Mouse (Mus musculus) CD4-positive helper T cell, adult 2 months (primary cell): ENCODE data around the gene Dync1h1.
"Not testable (repeated sequence)": the region's sequence is repeated elsewhere in the genome, so short reads cannot be mapped to it uniquely, and the experiment has no call there.

Source experiments
- DNase-seq: peaks from one replicate; pipeline ENCODE4 v3.0.0-alpha.2; 2012; ENCODE audit warnings: low read depth, missing footprints, low spot score

Gene Dync1h1

DNA sequence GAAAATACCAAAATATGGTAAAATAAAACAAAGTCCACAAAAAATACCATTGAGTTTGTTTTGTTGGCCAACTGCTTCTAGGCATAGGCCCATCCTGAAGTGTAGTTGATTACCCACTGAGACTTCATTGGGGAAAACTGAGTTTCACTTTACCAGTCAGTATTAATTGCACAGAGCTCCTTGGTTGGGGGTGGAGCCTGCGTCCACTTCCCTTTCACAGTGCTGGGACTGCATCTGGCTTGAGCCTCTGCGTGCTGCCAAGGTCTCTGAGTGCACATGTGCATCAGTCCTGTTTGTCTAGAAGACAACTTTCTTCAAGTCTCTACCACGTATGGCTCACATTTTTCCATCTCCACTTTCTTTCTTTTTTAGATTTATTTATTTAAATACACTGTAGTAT is 4.9 kb downstream of the Dync1h1 start:
- no peak for DNase-seq

DNA sequence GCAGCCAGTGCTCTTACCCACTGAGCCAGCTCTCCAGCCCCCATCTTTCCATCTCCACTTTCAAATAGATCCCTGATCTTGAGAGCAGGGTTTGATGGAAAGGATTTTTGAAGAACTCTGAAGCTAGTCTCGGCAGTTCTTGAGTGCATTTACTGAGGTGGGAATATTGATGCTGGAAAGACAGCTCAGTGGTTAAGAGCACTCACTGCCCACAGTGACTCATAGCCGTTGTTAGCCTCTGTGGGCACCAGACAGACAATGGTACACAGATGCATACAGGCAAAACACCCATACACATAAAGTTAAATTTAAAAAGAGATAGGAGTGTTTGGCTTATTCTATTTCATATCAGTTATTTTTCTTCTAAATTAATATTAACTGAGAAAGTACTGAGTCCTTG is 5.4 kb downstream of the Dync1h1 start:
- DNase-seq: no peak

DNA sequence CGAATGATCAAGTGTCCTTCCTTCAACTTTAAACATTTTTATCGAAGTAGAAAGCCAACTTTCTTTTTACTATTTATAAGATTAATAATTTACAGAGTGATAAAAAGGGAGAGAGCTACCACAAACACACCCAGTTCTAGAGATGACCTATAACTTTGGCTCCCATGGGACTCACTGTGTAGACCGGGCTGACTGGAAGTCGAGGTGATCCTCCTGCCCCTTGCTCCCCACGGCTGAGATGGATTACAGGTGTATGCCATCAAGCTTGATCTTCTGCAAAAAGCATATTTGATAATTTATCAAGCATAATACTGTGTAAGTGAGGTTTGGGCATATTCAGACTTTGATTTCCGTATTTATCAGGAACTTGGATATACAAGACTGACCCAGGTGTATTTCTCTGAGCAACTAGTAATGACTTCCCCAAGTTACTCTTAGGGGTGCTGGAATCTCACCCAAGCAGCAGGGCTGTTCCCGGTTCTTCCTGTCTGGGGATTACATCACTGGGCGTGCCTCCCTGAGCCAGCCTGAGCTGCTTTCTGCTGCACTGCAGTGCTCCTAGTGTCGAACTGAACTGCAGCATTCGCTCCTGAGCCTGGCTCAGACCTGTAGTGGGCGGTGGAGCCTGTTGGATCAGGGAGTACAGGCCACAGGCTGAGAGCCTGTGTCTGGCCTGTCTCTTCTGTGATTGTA is 7.4 kb downstream of the Dync1h1 start:
- DNase-seq: no peak

DNA sequence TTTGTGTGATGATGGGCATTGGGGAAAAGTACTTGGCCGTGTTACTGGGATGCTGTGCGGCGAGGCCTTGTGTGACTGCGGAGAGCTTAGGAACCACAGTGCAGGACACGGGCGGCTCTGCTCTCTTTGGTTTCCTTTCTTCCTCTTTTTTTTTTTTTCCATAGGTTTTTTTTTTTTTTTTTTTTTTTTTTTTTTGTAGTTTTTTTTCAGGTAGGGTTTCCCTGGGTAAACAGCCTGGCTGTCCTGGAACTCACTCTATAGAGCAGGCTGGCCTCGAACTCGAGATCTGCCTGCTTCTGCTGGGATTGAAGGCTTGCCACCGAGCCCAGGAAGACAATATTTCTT is 7.9 kb downstream of the Dync1h1 start:
- DNase-seq: no peak

DNA sequence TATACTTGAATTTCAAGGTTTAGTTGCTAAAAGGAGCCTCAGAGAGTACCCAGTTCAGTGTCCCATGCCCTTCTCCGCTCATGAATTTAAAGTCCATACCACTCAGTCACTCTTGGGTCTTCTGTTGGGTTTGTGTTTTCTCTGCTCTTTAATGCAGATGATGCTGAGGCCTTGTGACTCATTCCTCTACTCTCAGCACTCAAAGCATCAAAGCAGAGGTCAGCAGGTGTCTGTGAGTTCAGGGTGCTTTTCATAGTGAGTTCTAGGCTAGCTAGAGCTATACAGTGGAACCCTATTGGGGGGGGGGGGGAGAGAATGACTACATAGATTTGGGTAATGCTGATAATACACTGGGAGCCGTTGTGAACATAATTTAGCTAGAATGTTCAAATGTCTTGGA is 9.5 kb downstream of the Dync1h1 start:
- DNase-seq: no peak

DNA sequence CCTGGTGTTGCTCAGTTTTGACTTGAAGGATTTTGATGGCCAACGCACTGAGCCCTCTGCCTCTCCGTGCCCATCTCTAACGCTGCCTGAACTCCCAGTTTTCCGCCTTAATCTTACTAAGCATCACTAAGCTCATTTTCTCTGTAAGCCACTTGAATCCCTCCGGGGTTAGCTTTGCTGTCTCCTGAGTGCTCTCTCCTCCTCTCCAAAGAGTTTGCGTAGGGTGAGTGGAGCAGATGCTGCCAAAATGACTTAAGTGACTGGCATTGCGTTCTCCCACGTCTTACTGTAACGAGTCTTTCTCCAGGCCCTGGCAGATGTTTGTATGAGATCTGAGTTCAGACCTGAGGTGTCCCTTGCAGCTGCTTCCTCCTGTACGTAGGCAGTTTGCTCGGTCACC is 28.8 kb downstream of the Dync1h1 start:
- no peak for DNase-seq

DNA sequence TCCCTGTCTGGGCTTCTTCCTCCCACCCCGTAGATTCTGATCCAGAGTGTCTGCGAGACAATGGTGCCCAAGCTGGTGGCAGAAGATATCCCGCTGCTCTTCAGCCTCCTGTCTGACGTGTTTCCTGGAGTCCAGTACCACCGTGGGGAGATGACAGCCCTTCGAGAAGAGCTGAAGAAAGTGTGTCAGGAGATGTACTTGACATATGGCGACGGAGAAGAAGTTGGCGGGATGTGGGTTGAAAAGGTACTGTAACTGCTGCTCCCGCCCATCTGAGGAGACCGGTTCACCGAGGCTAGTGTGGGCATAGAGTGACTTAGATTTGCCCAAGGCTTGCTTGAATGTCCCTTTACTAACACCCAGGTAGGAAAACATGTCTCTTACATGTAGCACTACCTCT is 35.0 kb downstream of the Dync1h1 start:
- DNase-seq: no peak

DNA sequence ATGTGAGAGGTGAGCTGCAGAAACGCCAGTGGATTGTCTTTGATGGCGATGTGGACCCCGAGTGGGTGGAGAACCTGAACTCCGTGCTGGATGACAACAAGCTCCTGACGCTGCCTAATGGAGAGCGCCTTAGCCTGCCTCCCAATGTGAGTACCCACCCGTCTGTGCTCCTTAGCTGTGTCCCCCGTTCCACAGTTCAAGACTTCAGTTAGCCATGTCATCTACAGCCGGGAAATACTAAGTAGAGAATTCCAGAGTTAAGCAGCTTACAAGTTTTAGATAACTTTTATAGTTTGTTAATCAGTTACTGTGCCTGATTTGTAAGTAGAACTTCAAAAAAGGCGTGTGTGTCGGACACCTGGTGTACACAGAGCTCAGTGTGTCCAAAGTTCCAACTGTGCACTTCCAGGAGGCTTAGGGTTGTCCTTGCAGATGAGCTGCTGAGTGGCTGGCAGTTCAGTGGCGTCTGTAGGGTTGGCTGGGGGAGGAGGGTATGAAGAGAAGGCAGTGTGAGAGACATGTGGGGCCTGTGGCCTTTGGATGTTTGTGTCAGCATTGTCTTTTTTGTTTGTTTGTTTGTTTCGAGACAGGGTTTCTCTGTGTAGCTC is 36.4 kb downstream of the Dync1h1 start:
- DNase-seq: no peak

DNA sequence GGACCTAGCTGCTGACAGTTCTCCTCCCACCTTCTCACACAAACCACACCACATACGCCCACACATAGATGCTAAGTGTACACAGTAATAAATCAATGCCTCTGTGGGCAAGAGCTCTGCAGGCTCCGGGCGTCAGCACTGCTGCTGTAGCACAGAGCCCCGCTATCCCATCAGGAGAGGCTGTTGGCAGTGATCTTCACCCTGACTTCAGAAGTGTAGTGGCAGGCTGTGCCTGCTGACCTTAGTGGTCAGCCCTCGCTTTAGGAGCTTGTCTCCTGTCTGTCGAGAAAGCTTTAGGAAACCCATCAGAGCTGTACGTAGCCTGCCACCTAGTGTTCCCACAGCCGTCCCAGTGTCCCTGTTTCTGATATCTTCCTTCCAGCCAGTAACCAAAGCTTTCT is 49.0 kb downstream of the Dync1h1 start:
- DNase-seq: no peak

DNA sequence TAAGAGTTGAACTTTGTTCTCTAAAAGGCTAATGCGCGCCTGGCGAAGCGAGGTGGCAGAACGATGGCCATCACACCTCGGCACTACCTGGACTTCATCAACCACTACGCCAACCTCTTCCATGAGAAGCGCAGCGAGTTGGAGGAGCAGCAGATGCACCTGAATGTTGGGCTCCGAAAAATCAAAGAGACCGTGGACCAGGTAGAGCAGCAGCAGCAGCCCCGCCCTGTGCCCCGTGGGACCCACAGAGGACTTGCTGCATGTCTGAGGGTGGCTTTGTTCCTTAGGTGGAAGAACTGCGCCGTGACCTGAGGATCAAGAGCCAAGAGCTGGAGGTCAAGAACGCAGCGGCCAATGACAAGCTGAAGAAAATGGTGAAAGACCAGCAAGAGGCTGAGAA is 50.2 kb downstream of the Dync1h1 start:
- DNase-seq: no peak

DNA sequence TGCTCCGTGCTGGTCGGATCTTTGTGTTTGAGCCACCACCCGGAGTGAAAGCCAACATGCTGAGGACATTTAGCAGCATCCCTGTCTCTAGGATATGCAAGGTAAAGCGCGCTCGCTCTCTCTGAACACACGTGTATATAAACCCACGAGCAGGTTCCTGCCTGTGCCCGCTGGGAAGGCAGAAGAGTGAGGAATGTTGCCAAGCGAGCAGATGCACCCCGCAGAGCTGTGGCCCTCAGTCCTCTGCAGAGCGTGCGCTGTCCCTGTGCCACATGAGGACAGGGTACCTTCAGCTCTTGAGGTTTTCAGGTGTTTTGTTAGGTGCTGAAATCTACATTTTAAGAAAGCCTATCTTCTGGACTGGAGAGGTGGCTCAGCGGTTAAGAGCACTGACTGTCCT is 60.5 kb downstream of the Dync1h1 start:
- DNase-seq: no peak

DNA sequence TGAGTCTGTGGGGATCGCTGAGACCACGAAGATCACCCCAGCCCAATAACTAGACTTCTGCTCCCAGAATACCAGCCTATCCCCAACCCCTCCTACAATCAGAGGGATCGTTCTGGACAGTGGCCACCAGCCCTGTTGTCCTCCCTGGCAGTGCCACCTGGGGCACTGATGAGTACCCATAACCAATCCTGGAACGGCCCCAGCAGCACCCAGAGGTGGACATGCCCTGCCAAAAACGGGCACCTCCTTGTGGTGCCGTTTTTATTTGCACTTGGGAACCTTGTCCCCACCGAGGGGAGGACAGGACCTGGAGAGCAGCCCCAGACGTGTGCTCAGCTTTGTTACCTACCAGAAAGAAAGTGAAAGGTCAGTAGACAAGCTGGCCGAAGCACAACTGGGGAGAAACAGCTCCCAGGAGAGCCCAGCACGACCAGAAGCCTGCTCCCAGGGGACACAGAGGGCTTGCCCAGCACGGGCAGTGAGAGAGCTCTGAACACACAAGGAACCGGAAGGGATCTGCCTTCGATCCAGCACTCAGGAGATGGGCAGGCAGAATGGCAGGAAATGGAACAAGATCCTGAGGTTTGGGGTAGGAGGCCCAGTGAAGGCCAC is 66.3 kb downstream of the Dync1h1 start:
- no peak for DNase-seq

DNA sequence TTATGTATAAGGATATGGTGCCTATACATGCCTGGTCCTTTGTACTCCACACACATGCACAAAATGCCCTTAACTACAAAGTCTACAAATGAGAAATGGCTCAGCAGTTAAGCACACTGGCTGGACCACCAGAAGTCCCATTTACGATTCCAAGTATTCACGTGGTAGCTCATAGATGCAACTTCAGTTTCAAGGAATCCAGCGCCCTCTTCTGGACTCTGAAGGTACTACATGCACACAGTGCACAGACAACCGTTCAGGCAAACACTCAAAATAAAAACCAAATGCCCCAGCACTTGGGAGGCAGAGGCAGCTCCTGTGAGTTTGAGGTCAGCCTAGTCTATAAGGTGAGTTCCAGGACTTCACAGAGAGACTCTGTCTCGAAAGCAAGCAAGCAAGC is 73.0 kb downstream of the Dync1h1 start:
- no peak for DNase-seq

DNA sequence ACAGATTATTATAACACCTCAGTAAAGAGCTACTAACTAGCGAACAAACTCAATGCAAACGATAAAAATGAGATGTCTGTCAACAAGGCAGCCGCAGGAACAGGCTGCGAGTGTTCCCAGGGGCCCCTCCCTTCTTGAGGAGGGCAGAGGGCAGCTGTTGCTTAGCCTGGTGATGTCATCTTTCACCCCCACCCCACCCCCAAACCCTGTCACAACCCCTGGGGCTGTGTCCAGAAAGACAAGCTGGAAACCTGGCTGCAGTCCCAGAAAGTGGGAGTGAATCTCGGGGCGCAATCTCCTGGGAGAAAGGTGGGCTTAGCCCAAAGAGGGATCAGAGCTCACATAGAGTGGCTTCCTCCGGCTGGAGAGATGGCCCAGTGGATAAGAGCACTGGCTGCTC is 79.9 kb downstream of the Dync1h1 start:
- no peak for DNase-seq

DNA sequence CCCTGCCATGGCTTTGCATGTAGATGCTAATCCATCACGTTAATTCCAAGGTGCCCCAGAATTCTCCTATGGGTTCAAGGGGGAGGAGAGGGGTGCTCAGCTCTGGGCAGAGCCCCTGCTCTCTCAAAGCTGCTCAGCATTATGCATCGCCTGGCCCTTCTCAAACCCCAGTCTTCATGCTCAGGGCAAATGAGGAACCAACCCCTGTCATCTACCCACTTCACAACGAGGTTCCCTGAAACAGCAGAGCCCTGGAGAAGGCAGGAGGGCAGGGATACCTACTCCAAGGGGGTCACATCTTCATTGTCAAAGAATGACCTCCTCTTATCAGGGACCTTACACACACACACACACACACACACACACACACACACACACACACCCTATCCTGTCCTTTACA is 80.6 kb downstream of the Dync1h1 start:
- DNase-seq: no peak

DNA sequence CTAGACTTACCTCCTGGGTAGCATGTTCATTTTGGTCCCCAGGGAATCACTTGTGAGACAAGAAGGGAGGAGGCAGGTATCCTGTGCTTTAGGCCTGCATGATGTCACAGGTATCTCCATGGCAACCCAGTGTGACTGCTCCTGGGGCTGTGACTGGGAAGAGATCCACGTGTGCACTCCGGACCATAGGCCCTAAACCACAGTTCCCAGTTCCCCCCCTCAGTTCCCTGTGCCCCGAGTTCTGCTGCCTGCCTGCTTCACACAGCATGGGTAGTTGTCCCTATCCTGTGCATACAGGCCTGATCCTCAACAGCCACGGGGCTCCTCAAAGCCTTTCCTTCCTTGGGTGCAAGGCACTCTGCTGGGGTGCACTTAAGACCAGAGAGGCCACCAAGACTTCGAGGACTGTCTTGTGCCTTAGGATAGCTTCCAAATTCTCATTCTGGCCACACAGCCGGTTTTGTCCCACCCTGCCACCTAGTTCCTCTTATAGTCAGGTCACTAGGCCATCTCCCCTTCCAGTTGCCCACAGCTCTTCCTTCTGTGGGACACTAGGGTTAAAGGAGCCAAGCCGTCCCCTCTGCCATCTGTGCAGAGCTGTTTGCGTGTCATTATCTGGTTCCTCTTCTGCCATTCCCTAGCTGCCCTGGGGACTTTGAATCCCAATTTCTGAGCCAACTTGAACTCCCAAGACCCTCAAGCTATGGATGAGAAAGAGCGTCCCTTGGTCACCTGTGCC is 81.5 kb downstream of the Dync1h1 start, which contains the start of gene 1700001K19Rik:
Gene 1700001K19Rik (minus strand): TSS at position 59 of the 739 bp plus-strand sequence.
- no peak for DNase-seq

DNA sequence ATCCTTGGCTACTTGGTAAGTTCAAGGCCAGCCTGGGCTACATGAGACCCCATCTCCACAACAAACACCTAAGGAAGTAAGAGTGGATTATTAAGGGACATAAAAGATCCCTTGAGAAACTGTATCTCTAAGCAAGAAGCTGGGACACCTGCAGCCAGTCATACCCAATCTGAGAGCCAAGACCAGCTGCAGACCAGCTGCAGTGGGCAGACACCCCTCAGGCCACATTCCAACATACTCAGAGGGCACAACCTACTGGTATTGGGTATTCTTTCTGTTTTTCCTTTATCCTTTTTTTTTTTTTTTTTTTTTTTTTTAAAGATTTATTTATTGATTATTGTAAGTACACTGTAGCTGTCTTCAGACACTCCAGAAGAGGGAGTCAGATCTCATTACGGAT is 82.3 kb downstream of the Dync1h1 start:
- no peak for DNase-seq

DNA sequence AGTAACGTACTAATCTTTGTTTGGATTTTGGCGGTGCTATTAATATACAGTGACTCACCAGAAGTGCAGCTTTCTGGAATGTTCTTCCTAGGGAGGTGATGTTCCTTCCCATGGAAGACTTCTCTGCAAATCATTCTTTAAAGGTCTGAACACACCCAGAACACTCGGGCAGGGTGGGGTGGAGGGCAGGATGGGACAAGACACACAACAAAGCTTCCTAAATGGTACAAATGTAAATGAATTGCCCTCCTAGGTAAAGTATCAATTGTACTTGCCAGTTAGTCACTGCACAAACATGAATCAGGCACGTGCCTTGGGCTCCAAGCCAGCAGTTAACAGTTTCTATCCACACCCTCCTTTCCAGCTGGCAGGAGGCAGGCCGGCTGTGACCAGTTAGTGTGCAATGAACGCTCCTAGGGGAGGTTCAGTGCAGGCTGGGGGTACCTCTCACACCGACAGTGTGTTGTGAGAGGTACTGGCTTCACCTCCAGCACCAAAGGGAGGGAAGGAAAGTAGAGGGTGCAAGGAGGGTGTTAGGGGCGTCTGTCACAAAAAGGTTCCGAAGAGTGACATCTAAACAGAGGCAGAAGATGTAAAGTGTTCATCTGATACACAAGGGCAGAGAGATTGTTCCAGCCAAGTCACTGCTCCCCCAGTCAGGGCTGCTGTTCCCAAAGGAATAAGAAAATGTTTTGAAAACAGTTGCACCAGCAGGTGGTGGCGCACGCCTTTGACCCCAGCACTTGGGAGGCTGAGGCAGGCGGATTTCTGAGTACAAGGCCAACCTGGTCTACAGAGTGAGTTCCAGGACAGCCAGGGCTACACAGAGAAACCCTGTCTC is 86.9 kb downstream of the Dync1h1 start:
- DNase-seq: no peak

DNA sequence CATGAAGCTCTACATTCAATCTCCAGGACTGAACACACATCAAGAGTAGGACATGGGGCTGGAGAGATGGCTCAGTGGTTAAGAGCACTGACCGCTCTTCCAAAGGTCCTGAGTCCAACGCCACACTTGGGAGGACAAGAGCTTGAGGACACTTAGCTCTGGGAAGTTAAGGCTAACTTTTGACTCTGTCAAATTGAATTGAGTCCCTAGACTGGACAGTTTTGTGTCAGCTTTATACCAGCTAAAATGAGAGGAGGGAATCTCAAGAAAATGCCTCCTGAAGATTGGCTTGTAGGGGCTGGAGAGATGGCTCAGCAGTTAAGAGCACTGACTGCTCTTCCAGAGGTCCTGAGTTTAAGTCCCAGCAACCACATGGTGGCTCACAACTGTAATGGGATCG is 87.7 kb downstream of the Dync1h1 start:
- not testable (repeated sequence) for DNase-seq

DNA sequence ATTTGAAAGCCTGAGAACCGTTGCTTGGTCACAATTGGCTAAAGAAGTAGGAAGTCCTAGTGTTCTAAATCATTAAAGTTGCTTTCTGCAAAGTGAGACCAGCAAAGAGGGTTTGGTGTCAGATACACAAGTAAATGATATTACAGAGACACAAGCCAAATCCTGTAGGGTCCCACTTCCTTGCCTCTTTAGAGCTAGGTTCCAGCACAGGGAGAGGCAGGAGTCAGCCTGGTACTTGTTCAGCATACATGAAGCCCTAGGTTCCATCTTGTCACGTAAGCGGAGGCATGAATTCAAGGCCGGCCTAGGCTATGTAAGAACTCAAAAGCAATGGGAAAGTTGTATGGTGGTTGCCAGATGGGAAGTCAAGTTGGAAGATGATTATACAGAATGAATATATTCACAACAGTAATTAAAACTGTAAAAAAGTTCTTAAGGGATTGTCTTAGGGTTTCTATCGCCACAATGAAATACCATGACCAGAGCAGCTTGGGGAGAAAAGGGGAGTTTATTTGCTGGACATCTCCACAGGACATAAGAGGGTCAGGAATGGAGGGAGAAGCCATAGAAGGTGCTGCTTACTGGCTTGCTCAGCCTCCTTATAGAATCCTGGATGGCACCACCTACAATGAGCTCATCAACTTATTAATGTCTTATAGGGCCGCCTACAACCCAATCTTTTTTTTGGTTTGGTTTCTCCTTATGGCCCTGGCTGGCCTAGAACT is 88.8 kb downstream of the Dync1h1 start:
- DNase-seq: peak; percentile 43

DNA sequence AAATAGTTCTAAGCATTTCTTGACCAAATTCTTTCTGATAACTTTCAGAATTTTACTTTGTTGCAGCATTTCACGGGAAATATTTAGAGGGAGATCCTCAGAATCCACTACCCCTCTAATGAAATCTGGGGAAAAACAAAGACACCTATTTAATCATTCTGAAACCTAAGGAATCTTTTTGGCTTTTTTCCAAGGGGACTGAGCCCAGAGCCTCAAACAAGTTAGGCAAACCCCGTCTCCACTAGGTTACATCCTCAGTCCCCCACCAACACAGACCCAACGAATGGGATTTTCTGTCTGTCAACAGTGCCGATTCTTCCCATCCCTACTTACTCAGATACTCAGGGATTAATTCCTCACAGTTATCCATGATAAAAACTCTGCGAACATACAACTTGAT is 92.1 kb downstream of the Dync1h1 start:
- DNase-seq: not testable (repeated sequence)
